Mouse (Mus musculus) testis, adult 2 months (tissue): ENCODE measurements at regions not wholly inside any gene's neighbourhood (a gene's known extent, or its start where the extent isn't known, plus 50 kb on each side); places are given as distances from the start of the nearest gene placed in this dataset.

Source experiments
- CTCF ChIP-seq: fragments of 200-500 bp; IDR thresholded peaks from 2 replicates; pipeline ENCODE4 v1.5.1; 2012; ENCODE audit warnings: low read depth, mild to moderate bottlenecking, inconsistent platforms, low read length, moderate library complexity; ENCODE audit not compliant: control insufficient read depth, insufficient read depth, insufficient replicate concordance
- POLR2A ChIP-seq: fragments of 200-500 bp; IDR thresholded peaks from 2 replicates; pipeline ENCODE4 v1.6.1; 2012; ENCODE audit warnings: low read depth, mild to moderate bottlenecking, inconsistent platforms, low read length, moderate library complexity; ENCODE audit not compliant: control insufficient read depth

- TF ChIP-seq CTCF: no peak
- TF ChIP-seq POLR2A: no peak
These were observed 131.5 kb upstream of the Rgma start for GRCm38 (mm10) chr7:73243591-73244355.
